Mouse (Mus musculus) v-Abl transformed pro-B cells (cell line): Measurements from ENCODE around the gene Gm15155.
"Not testable (repeated sequence)": the region's sequence is repeated elsewhere in the genome, so short reads cannot be mapped to it uniquely, and the experiment has no call there.

Source experiments
- in situ Hi-C, 2 experiments: fragments of 400-800 bp; cut with MboI; formaldehyde crosslinking; loops; one replicate each; pipeline ENCODE4 v1.15.1; 2025; ENCODE audit not compliant: unreplicated experiment in 2 of 2

The Gm15155 gene

GRCm38 (mm10) chrX:155901742-155902141, 277.2 kb downstream of the Gm15155 start:
- in situ Hi-C loops, result no loop called here

DNA sequence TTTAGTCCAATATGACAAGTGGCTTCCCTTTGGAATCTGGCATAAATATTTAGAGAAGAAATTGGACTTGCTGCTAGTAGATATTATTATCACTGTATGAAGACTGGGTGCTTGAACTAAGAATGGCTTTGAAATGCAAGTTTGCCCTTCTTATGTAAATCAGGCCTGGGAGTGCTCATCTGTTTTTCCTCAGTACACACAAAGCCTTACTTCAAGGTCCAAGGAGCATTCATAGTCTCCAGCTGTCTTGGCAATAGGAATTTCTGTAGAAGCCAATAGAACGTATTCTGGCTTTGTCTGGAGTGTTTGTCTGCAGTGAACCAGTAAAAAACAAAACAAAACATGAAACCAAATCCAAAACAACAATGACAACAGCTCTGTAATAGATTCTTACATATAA, 278.6 kb downstream of the Gm15155 start:
- in situ Hi-C loops, result no loop called here

- in situ Hi-C loops, result no loop called here
These were observed 385.2 kb downstream of the Gm15155 start for GRCm38 (mm10) chrX:156009756-156010155.

DNA sequence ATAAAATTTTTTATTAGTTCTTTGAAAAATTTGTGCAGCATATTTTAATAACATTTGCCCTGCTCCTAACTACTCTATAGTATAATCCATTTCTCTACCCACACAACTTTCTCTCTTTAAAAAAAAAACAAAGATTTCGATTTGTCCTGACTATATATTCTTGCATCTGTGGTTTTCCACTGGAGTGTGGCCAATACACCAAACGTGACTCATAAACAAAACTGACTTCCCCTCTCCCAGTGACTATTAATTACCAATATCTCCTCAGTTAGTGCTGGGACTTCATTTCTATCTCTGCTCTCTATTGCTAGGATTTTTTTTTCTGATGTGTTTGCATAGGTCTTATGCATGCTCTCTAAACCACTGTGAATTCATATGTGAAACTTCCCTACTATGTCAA, 531.2 kb downstream of the Gm15155 start:
- in situ Hi-C loops, result no loop called here

- in situ Hi-C loops, result no loop called here
These were observed 547.0 kb downstream of the Gm15155 start for GRCm38 (mm10) chrX:156171587-156171986.

DNA sequence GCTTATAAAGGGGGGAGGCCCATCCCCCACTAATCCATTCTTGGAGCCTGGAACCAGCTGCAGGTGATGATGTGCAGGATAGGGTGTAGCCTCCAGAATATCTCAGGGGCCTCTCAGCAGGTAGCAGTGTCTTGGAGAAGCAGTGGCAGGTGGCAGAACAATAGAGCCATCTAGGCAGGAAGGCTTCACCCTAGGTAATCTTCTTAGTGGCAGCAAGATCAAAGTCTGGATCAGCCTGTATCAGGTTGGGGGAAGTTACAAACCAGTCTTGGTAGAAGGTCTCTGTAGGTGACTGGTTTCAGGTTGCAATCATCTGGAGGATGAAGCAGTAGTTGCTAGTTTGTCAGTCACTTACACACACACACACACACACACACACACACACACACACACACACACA, 679.3 kb downstream of the Gm15155 start:
- in situ Hi-C loops, result not testable (repeated sequence)
